Comparison of ENCODE assay signal across 8 mouse cellular contexts in the genomic region with DNA sequence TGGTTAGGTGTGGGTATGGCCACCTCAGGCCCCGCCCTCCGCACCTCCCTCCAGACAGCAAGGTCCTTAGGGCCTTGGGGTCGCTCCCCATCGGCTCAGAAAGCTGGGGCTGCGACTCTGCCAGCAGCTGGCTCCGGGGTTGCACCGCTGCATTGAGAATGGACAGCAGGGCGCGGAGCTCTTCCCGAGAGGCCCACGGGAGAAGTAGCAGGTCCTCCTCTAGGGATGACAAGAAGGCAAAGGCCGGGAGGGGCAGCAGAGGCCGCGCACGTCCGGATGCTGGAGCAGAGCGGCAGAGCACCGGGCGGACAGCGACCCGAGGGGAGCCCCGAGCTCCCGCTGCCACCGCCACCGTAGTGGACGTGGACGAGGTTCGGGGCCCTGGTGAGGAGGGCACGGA. TPM values are rescaled to one million over a fixed set of nuclear protein-coding genes. Genes with fewer than 3 reads are reported as not detected.
DNase-seq lines count a peak whose midpoint lies in the region; ATAC-seq and TF ChIP-seq lines count a peak whose summit lies in the region.

A gene (plus strand): TSS at position 98 of the 400 bp plus-strand sequence.

- H3K4me1 ChIP-seq in kidney, adult 2 months (ENCODE audit: control insufficient read depth, insufficient read depth, low read length): no peaks in the 10 kb centered on the region
- H3K4me1 ChIP-seq in embryonic facial prominence, embryonic 14.5 days (ENCODE audit: control insufficient read depth, insufficient read depth, low read length): peaks cover 5% of the 10 kb centered on the region; the same call in 1 of the 2 replicates
- H3K4me1 ChIP-seq in limb, embryonic 10.5 days: peaks cover 7% of the 10 kb centered on the region
- 0 out of 2 replicates have a peak, but pooled peaks cover 2% of the 10 kb centered on the region for H3K4me1 ChIP-seq in midbrain, postnatal 0 days (ENCODE audit: insufficient read depth, low read length)

- WGBS in kidney, adult 2 months: 7% methylated on average over 29 of the region's 29 CpGs
- WGBS in embryonic facial prominence, embryonic 14.5 days: 5% methylated on average over 29 of the region's 29 CpGs
- 2% methylated on average over 28 of the region's 29 CpGs for WGBS in limb, embryonic 10.5 days
- 5% methylated on average over 29 of the region's 29 CpGs for WGBS in midbrain, postnatal 0 days

- TF ChIP-seq POLR2A in kidney, adult 2 months (IDR thresholded peaks at IDR 0.05; ENCODE audit: low read depth, low read length): no peak

- no peak for ATAC-seq in embryonic facial prominence, embryonic 14.5 days (ENCODE audit: low read depth)
- no peak for ATAC-seq in midbrain, postnatal 0 days (ENCODE audit: low FRiP score)
- no peak for ATAC-seq in erythroid progenitor cell, adult 5-6 weeks (replicated peaks; ENCODE audit: low FRiP score, poor library complexity, severe bottlenecking)

- H3K4me2 ChIP-seq in embryonic facial prominence, embryonic 14.5 days (ENCODE audit: low read depth, low read length): peak within 1 kb of the TSS; percentile 47
- peak within 1 kb of the TSS; percentile 45 for H3K4me2 ChIP-seq in midbrain, postnatal 0 days (ENCODE audit: low read depth, low read length, poor library complexity, severe bottlenecking)

- H3K36me3 ChIP-seq in kidney, adult 2 months (ENCODE audit: control insufficient read depth, insufficient read depth, low read length): no peaks in the 10 kb centered on the region
- no peaks in the 10 kb centered on the region for H3K36me3 ChIP-seq in embryonic facial prominence, embryonic 14.5 days (ENCODE audit: control insufficient read depth, insufficient read depth, low read length)
- no peaks in the 10 kb centered on the region for H3K36me3 ChIP-seq in limb, embryonic 10.5 days
- no peaks in the 10 kb centered on the region for H3K36me3 ChIP-seq in midbrain, postnatal 0 days (ENCODE audit: insufficient read depth, low read length)

- H3K27ac ChIP-seq in kidney, adult 2 months (ENCODE audit: insufficient read depth, low read depth, low read length): no peak within 1 kb of the TSS
- no peak within 1 kb of the TSS for H3K27ac ChIP-seq in embryonic facial prominence, embryonic 14.5 days (replicated peaks; ENCODE audit: low read depth, low read length)
- no peak within 1 kb of the TSS for H3K27ac ChIP-seq in limb, embryonic 10.5 days
- H3K27ac ChIP-seq in midbrain, postnatal 0 days (ENCODE audit: low read depth, low read length): no peak within 1 kb of the TSS

- DNase-seq in kidney, adult 2 months: no peak
- no peak for DNase-seq in kidney, adult 9 months
- no peak for DNase-seq in embryonic facial prominence, embryonic 14.5 days (ENCODE audit: low spot score)
- DNase-seq in limb, embryonic 10.5 days (ENCODE audit: low spot score): peak; percentile 41
- DNase-seq in midbrain, postnatal 0 days (ENCODE audit: low spot score): no peak
- no peak for DNase-seq in spleen, postnatal 4 days (ENCODE audit: low spot score in 2 of 2)
- no peak for DNase-seq in frontal cortex, postnatal 10 days (ENCODE audit: low spot score in 2 of 2)

- no peaks in the 10 kb centered on the region for H3K27me3 ChIP-seq in kidney, adult 2 months (replicated peaks; ENCODE audit: control insufficient read depth, insufficient read depth, low read length)
- peaks cover 44% of the 10 kb centered on the region for H3K27me3 ChIP-seq in embryonic facial prominence, embryonic 14.5 days (replicated peaks; ENCODE audit: control insufficient read depth, insufficient read depth, low read length)
- peaks cover 75% of the 10 kb centered on the region for H3K27me3 ChIP-seq in limb, embryonic 10.5 days (ENCODE audit: low read depth, poor library complexity, severe bottlenecking)
- peaks cover 17% of the 10 kb centered on the region for H3K27me3 ChIP-seq in midbrain, postnatal 0 days (ENCODE audit: insufficient read depth, low read length)

- no peak within 1 kb of the TSS for H3K9ac ChIP-seq in embryonic facial prominence, embryonic 14.5 days (ENCODE audit: low read depth, low read length)
- H3K9ac ChIP-seq in midbrain, postnatal 0 days (replicated peaks; ENCODE audit: low read length, poor library complexity, severe bottlenecking): no peak within 1 kb of the TSS

- H3K9me3 ChIP-seq in embryonic facial prominence, embryonic 14.5 days (ENCODE audit: control insufficient read depth, low read length): no peaks in the 10 kb centered on the region
- no peaks in the 10 kb centered on the region for H3K9me3 ChIP-seq in limb, embryonic 10.5 days (replicated peaks)
- H3K9me3 ChIP-seq in midbrain, postnatal 0 days (ENCODE audit: low read length): no peaks in the 10 kb centered on the region

- no peak within 1 kb of the TSS for H3K4me3 ChIP-seq in kidney, adult 2 months (ENCODE audit: insufficient read depth, low read depth, low read length)
- peak within 1 kb of the TSS; percentile 23 for H3K4me3 ChIP-seq in embryonic facial prominence, embryonic 14.5 days (ENCODE audit: low read depth, low read length)
- peak within 1 kb of the TSS; percentile 45 for H3K4me3 ChIP-seq in limb, embryonic 10.5 days
- H3K4me3 ChIP-seq in midbrain, postnatal 0 days (ENCODE audit: low read depth, low read length): peak within 1 kb of the TSS; percentile 26

- no peak for TF ChIP-seq CTCF in kidney, adult 2 months (conservative IDR thresholded peaks at IDR 0.05; ENCODE audit: insufficient read depth, insufficient read length, low read depth, low read length)
- TF ChIP-seq CTCF in midbrain, postnatal 0 days (IDR thresholded peaks at IDR 0.05): 0 out of 2 replicates have a peak, but pooled peaks have one; percentile 10

RNA-seq across cellular contexts. Expression of the gene that starts here (rescaled TPM):
- polyA plus RNA-seq in kidney, adult 2 months (2012; rRNA removed): 41.4 and 56.0 TPM in 2 replicates
- 0.08 and 0.15 TPM in 2 replicates for polyA plus RNA-seq in embryonic facial prominence, embryonic 14.5 days (2014; fragmentation: Nextera tagmentation; extraction: Ambion mirVana)
- not detected in 2 replicates for polyA plus RNA-seq in limb, embryonic 10.5 days (2016; fragmentation: Nextera tagmentation; extraction: Ambion mirVana)
- 1.8 and 2.1 TPM in 2 replicates for total RNA-seq in midbrain, postnatal 0 days (2014; rRNA removed)
- 0.68 and 0.90 TPM in 2 replicates for polyA plus RNA-seq in midbrain, postnatal 0 days (2015; fragmentation: Nextera tagmentation; extraction: Ambion mirVana)
- total RNA-seq in erythroid progenitor cell, adult 5-6 weeks (2015; ENCODE audit: low replicate concordance): not detected in 2 replicates
- not detected in 2 replicates for total RNA-seq in erythroid progenitor cell, adult 5-6 weeks (2017; ENCODE audit: low replicate concordance)

Comparison
In these comparisons a context has a peak if more than half of its experiments do, and no peak if none do; other contexts are left out.
1. RNA of the gene that starts here (polyA plus RNA-seq): 41.4 to 56.0 TPM in kidney, adult 2 months; 0.68 to 0.90 TPM in midbrain, postnatal 0 days, 0.08 to 0.15 TPM in embryonic facial prominence, embryonic 14.5 days and not detected in limb, embryonic 10.5 days; every median in the first group is over 10 times any median in the second.
2. Peak in DNase-seq and H3K4me3 ChIP-seq in limb, embryonic 10.5 days; RNA of the gene not detected or under 1 TPM.